Mouse (Mus musculus) lung, postnatal 0 days (tissue): ENCODE measurements around the gene Fbxw5.

Experiments
- CTCF ChIP-seq: IDR thresholded peaks from 2 replicates; pipeline ENCODE4 v1.5.1; 2016; ENCODE audit warnings: antibody characterized with exemption, mild to moderate bottlenecking
- EP300 ChIP-seq: IDR thresholded peaks from 2 replicates; pipeline ENCODE4 v1.6.1; 2016; ENCODE audit warnings: antibody characterized with exemption, mild to moderate bottlenecking, control low read depth

GRCm38 (mm10) chr2:25502726-25503125 lies 2.2 kb downstream of the Fbxw5 start:
- no peak for TF ChIP-seq CTCF
- no peak for TF ChIP-seq EP300
